Mouse (Mus musculus) hematopoietic stem cell, adult 5-6 weeks (primary cell): ENCODE results near the gene Asb8. TPM values are rescaled to one million over a fixed set of nuclear protein-coding genes. Genes with fewer than 3 reads are reported as not detected.

Experiments
- ATAC-seq, 2 experiments: fragments of 125-278 bp in 1 of 2; replicated peaks in 1 of 2; 2 replicates each; pipeline ENCODE4 v1.8.0; 2016 to 2017; ENCODE audit warnings: inconsistent platforms in 2 of 2, mild to moderate bottlenecking in 2 of 2, moderate number of reproducible peaks in 2 of 2, low read depth in 1 of 2, moderate TSS enrichment in 1 of 2; ENCODE audit not compliant: low FRiP score in 2 of 2, poor library complexity in 2 of 2, severe bottlenecking in 2 of 2, insufficient read depth in 1 of 2, low TSS enrichment in 1 of 2
- total RNA-seq: library from RNA; stranded (forward); fragments of 172-1452, 232-1000 nt; gene quantifications from 2 replicates; pipeline ENCODE4 v1.2.3, GENCODE M21; 2017

Asb8 gene
- 17.2 and 20.4 TPM in 2 replicates for total RNA-seq

DNA sequence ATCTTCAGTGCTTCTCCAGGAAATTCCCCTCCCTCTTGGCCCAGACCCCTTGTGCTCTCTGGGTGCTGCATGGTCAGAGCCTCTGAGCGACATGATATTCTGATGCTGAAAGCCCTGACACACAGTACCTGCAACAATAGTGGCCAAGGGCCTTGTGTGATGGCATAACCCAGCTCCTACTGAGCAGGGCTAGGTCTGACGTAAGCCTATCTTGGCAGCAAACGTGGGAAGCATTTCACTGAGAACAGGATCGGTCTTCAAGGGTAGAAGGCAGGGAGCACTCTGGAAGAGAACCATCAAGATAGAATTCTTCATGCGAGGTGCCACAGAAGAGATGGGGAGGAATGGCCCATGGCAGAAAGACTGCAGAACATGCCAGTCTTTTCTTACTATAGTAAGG lies at the start of gene Asb8:
TSS of gene Asb8 (minus strand) at position 101 of the 400 bp plus-strand sequence.
- ATAC-seq: no peak

DNA sequence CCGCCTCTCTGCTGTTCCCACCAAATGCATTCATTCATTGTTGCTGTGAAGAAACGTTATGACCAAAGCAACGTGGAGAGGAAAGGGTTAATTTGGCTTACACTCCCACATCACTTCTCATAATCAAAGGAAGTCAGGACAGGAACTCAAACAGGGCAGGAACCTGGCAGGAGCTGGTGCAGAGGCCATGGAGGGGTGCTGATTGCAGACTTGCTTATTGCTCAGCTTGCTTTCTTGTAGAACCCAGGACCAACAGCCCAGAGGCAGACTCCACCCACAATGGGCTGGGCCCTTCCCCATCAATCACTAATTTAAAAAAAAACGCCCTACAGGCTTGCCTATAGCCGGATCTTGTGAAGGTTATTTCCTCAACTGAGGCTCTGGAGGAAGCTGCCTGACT lies 48.7 kb upstream of the Asb8 start:
- ATAC-seq: no peak

DNA sequence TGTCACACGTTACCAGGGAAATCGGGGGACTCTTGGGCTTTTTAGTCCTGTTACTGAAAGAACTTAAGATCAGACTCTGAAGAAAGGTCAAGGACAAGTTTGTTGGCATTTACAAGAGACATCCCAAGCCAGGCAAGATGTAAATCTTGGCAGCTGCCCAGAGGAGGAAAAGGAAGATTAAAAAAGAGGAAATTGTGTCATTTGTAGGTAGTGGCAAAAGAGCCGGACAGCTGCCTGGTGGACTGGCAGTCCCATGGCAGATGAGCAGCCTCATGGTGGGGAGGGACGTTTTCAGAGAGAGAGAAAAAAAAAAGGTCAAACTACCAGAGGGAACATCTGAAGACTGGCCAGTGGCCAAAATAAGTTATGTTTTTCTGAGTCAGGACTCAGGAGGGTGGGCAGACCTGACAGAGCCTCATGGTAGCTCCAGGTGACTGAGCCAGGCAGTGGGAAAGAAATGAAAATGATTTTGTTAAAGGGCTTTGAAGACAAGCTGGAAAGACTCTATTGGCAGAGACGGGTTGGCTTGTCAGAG lies 48.0 kb upstream of the Asb8 start:
- ATAC-seq: no peak

DNA sequence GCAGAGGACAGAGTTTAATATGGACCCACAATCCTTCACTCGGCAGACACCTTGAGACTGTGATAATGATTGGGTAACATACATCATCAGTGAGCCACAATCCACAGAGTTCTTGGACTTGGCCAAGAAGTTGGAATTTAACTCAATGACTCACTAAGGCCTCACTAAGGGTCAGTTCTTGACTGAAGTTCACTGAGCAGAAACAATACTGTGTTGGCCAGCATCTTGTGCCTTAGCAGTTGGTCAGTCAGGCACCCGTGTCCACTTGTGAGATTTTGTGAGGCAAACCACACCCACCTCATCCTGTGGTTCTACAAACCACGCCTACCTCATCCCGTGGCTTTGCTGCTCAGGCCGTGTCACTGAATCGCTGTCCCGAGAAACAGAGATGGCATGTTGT lies 44.3 kb upstream of the Asb8 start:
- no peak for ATAC-seq

DNA sequence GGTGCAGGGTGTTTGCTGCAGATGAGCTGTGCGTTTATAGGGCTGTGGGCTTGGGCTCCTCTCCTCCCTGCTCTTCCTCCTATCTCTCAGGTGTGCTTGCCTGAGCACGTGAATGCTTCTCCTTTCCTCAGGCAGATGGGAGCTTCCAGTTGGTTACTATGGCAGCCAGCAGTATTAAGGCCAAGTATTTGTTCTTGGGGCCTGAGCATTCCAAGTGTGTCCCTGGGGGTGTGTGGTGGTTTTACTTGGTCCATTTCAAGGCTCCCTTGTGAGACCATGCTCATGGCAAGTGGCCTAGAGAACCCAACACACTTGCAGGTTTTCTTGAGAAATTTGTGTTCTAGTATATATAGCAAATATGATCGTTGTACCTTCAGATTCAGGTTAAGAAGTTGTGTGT lies 30.0 kb upstream of the Asb8 start, which contains the start of gene Olfr288:
TSS of gene Olfr288 (minus strand) at position 101 of the 400 bp plus-strand sequence.
- ATAC-seq: no peak

DNA sequence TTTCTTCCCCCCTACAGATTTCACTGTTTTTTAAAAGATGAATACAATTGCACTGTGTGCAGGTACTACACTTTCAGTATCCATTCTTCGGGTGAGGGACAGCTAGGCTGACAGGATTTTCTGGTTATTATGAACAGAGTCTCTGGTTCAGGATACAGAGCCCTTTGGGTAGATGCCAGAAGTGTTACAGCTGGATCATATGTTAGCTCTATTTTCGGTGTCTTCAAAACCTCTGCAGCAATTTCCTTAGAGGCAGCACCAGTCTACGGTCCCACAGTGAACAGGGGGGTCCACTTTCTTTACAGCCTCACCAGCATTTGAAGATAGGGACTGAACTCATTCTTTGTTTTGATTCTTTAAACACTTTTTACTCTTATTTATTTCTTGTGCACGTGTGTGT lies 19.0 kb upstream of the Asb8 start:
- ATAC-seq: no peak

DNA sequence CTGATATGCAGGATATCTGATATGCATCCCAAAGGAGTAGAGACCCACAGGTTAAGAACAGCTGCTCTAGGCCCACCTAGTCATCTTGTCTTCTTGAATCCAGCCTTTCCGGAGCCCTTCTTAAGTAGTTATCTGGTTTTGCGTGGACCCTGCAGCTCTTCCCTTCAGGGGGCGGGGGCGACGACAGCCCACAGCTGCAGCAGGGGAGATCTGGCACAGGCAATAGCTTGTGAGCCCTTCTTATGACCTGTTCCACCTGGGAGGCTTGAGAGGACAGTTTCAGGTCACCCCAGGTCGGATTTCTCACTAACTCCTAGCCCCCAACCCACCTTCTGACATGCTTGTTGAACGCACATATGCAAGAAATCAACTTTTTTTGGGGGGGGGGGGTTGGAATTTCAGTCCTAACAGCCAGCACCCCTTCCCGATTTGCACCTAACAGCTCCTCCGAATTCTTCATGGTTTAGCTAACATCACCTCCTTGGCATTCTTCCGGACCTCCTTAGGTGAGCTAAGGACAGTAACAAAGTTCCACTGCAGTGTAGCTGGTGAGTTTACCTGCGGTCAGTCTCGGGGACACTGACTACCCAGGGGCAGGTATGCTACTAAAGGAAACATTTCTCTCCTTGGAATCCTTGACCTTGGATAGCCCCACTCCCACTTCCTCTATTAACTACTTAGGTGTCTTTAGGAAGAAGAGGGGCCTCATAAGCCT lies 16.6 kb upstream of the Asb8 start:
- ATAC-seq: no peak

DNA sequence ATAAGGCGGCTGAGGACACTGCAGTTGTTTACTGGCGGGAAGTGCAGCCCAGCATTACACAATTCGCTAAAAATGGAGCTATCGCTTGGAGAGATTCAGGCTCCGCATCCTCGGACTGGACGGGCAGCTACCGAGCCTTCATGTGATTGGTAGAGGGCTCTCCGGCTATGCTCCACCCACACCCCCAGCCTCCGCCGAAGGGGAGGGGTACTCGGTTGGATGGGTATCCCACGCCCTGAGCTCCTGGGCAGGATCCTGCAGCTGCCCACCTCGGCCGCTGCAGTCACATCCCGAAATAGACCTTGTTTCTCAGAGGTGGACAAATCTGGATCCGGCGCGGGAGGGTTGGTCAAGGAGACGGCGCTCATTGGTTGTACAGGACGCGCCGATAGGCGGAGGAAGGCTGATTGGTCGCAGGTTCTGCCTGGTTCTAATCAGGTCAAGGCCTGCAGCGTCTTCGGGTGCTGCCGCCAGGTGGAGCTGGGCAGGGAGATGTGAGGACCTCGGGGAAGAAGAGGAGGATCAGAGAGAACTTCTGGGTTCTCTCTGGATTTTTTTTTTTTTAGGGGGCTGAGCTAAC lies 15.8 kb upstream of the Asb8 start:
- peak; percentile 89 to 98 for ATAC-seq

DNA sequence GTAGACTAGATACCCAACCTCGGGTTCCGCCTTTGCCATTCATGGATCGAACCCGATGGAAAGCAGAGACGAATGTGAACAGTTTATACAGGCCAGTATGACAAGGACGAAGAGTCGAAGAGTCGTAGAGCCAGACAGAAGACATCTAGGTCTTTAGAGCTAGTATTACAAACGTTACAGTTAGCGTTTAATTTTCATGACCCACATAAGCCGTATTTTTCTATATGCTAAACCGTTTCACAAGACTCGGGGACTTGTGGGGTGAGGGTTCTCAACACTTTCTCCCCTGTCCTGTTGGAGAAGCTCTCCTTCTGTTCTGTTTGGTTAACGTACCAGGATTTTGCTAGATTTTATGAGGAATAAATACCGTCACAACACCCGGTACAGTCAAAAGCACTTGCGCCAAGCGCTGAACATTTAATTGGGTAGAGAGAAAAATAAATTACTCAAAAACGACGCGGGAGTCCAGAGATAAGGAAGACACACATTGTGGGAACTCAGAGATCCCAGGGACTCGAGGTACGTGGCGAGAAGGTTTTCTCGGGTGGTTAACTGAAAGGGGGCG lies 15.2 kb upstream of the Asb8 start:
- no peak for ATAC-seq

DNA sequence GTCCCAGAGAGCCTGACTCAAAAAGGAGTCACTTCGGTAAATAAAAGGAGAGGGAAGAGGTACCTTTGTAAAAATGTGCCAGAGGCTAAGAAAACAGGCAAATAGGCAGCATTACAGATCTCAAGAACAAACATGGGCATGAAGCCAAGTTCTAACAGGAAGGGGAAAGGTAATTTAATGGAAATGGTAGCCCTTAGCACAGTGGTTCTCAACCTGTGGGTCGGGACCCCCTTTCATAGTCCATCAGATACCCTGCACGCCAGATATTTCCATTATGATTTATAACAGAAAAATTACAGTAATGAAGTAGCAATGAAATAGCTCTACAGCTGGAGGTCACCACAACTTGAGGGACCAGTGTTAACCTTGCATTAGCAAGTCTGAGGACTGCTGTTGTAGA lies 11.9 kb upstream of the Asb8 start:
- no peak for ATAC-seq

DNA sequence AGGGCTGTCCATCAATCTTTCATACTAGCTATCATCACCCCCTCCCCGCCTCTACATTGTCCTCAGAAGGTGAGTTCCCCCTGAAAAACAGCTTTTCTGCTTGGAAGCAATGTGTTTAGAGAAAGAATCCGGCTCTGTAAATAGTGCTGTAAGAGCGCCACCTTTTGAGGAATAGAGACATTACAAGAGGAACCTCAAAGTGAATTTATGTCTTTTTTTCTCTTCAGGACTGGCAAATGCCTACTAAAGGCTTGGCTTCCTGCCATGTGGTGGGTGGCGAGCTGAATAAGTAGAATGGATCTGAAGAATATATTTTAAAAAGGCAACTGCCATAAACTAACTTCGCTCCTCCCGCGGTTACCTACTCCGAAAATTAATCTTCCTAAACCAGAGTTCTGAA lies 8.4 kb upstream of the Asb8 start:
- ATAC-seq: no peak

DNA sequence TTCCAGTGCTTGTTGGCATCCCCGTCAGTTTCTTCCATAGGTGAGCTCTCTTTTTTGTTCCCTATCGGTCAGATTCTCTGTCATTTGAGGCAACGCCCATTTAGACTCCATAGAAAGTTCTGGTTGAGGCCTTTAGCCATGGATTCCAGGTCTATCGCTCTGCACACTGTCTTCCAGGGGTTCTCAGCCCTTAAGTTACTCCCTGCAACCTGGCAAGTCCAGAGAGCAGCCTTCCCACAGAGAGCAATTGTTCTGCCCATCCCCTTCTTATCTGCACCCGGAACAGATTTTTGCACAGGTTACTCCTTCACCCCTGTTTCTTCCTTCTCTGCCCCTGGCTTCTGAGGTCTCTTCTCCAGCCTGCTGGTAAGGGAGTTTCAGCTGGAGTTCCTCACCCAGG lies 6.7 kb upstream of the Asb8 start:
- ATAC-seq: no peak

DNA sequence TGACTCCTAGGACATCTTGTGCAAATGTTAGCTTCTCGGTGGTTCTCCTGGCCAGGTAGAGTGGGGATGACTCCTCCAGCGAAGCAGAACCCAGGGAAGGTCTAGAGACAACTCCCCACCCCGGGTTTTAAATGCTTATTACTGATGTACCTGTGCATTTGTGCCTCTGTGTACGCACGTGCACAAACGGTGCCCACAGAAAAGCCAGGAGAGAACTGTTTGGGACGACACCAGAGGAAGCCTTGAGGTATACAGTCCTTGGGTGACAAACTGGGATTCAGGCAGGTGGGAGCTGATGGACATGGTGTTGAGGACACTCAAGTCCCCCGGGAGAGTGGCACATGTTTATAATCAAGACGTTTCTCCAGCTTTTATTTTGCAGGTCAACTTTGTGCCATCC lies 5.5 kb upstream of the Asb8 start:
- no peak for ATAC-seq

DNA sequence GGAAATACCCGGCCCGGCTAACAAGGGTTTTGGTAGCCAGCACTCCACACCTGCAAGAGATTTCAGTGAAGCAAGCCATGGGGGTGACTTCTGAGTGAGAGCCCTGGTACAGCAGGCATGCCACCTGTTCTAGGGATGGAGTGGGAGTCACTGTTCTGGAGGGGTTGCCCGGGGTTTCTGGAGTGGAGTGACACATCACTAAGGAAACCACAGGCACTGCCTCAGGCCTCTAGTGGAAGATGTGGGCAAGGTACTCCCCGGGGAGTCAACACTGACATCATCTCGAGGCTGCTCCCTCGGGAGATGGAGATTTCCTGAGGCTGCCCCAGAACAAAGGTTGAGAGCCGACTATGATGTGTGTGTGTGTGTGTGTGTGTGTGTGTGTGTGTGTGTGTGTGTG lies 4.9 kb upstream of the Asb8 start:
- ATAC-seq: 0 out of 4 replicates have a peak, but pooled peaks of 1 of the 2 experiments have one; percentile 41

DNA sequence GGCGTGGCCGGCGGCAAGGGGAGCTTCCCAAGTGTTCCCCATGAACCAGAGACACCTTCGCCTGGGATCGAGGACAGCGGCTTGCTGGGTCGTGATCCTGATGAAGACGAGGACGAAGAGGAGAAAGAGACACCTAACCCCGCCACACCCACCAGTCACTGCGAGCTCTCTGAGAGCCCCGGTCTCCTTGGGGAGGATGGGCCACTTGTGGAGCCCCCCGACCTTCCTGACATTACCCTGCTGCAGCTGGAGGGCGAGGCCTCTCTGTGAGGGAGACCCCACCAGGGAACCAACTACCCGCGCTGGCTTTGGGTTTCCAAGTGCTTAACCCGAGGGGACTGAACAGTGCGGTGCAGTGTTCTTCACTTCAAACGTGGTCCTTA lies 3.2 kb upstream of the Asb8 start:
- ATAC-seq: no peak

DNA sequence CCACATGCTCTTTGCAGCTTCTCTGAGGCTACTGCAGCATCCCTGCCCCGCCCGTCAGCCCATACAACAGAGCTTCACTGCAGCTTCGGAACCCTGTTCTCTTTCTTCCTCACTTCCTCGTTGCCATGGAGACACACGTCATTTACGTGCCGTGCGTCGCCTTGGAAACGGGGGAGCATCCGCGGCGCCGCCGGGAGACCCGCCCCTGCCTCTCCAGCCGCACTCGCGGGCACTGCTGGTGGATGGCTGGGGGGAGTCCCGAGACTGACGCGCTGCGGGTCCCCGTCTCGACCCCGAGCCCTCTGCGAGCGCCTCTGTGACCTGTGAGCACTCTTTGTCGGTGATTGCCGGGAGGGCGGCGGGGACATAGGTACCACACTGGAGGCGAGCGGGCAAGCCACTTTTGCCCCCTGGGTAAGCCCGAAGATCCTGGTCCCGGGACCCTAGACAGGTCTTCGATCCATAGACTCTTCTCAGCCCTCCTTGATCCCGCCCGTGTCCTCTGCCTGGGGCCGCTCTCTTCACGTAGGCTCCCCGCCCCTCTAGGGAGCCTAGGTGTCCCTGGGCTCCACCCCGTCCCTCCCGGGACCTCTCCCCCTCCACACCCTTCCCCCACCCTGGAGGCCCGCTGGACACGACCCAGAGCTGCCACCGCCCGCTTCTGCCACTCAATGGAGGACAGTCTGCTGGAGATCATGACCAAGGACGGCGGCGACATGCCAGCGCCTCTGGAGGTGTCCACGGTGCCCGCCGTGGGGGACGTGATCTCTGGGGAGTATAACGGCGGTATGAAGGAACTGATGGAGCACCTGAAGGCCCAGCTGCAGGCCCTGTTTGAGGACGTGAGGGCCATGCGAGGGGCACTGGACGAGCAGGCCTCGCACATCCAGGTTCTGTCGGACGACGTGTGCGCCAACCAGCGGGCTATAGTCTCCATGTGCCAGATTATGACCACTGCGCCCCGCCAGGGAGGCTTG lies 2.5 kb upstream of the Asb8 start:
- peak; percentile 62 to 74; a peak in 3 of 4 replicates for ATAC-seq

DNA sequence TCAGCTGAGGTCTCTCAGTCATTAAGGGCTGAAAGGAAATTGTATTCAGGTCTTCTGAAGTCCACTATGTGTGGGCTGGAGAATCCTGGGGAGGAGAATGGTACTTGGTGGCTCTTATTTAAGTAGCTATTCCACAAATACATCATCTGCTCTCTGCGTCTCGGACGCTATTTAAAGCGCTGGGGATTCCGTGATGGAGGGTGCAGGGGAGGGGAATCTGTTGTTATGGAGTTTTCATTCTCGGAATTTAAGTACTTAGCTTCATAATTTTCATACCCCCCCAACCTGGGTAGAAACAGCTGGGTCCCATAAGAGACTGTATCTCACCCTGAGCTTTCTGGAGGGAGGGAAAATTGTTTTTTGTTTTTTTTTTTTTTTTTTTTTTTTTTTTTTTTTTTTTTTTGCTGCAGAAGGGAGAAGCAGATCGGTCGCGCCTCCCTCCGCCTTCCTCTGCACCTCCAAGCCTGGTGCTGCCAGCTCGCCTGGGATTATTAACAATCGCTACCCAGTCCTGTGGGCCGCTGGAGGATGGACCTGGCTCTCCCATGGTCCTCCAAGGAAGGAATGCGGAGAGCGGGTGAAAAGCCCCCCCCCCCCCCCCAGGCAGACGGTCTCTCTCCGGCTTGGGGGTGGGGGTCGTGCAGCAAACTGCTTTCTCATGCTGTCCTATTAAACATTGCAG lies 1.7 kb upstream of the Asb8 start, which contains the start of gene Ccdc184:
TSS of gene Ccdc184 (plus strand) at position 196 of the 682 bp plus-strand sequence.
- no peak for ATAC-seq
